Mouse (Mus musculus): ENCODE data around the gene Dgkd.

DNA sequence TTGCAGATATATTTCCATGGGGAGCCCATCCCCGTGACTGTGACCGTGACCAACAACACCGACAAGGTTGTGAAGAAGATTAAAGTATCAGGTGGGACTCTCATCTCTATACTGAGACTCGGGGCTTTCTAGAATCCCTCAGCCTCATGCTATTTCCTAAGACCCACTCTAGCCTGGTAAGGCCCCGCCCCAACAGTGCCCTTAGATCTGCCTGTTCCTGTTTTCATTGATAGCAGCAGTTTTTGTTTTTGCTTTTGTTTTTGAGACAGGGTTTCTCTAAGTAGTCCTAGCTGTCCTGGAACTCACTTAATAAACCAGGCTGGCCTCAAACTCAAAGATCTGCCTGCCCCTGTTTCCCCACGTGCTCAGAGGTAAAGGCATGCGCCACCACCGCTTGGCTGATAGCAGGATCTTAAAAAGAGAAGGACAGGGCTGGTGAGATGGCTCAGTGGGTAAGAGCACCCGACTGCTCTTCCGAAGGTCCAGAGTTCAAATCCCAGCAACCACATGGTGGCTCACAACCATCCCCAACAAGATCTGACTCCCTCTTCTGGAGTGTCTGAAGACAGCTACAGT is 28.6 kb upstream of the Dgkd start:
- TF ChIP-seq CTCF (IDR thresholded peaks at IDR 0.05; ENCODE audit: borderline replicate concordance, insufficient read depth, low read length) = no peak
- TF ChIP-seq POLR2A (IDR thresholded peaks at IDR 0.05; ENCODE audit: low read depth, low read length) = no peak
